Mouse (Mus musculus) ES-Bruce4 (cell line): ENCODE measurements around the gene Col7a1. TPM values are rescaled to one million over a fixed set of nuclear protein-coding genes. Genes with fewer than 3 reads are reported as not detected.
A peak's percentile ranks its signal among the peaks of the same experiment; 100 is the strongest.

Source experiments
- H3K27ac ChIP-seq: 2 replicates; pipeline ENCODE4 v1.5.1; 2012; ENCODE audit warnings: low read length, inconsistent platforms; ENCODE audit not compliant: insufficient read depth
- H3K27me3 ChIP-seq: 2 replicates; pipeline ENCODE4 v1.6.1; 2012; ENCODE audit warnings: mild to moderate bottlenecking, low read length, inconsistent platforms; ENCODE audit not compliant: control insufficient read depth, poor library complexity, insufficient read depth, severe bottlenecking
- H3K36me3 ChIP-seq: 2 replicates; pipeline ENCODE4 v1.6.1; 2012; ENCODE audit warnings: inconsistent platforms, mild to moderate bottlenecking, low read length, moderate library complexity; ENCODE audit not compliant: control insufficient read depth, poor library complexity, insufficient read depth, severe bottlenecking
- H3K4me1 ChIP-seq: one replicate; pipeline ENCODE4 v1.8.1; 2011; ENCODE audit warnings: low read length; ENCODE audit not compliant: control insufficient read depth, insufficient read depth
- H3K4me3 ChIP-seq: 2 replicates; pipeline ENCODE4 v1.5.1; 2011; ENCODE audit warnings: low read depth, mild to moderate bottlenecking, low read length
- H3K9ac ChIP-seq: 2 replicates; pipeline ENCODE4 v1.6.1; 2012; ENCODE audit warnings: low read depth, mild to moderate bottlenecking, inconsistent platforms; ENCODE audit not compliant: poor library complexity, severe bottlenecking
- H3K9me3 ChIP-seq: replicated peaks from 2 replicates; pipeline ENCODE4 v1.6.1; 2012; ENCODE audit warnings: mild to moderate bottlenecking, low read length, inconsistent platforms; ENCODE audit not compliant: control insufficient read depth, poor library complexity, insufficient read depth, severe bottlenecking
- CTCF ChIP-seq: IDR thresholded peaks from one replicate; pipeline ENCODE4 v1.8.1; 2011; ENCODE audit warnings: low read depth, low read length
- EP300 ChIP-seq: IDR thresholded peaks from 2 replicates; pipeline ENCODE4 v1.6.1; 2011; ENCODE audit warnings: low read depth, low read length; ENCODE audit not compliant: insufficient read depth
- POLR2A ChIP-seq: IDR thresholded peaks from one replicate; pipeline ENCODE4 v1.8.1; 2011; ENCODE audit warnings: low read length; ENCODE audit not compliant: insufficient read depth
- polyA plus RNA-seq: library from polyadenylated mRNA; stranded (reverse); fragments of >200 nt; gene quantifications from 2 replicates; pipeline ENCODE4 v1.2.4, GENCODE M21; 2011; ENCODE audit warnings: low read depth; ENCODE audit not compliant: missing spikeins, insufficient read depth, insufficient read length

Col7a1 gene
- polyA plus RNA-seq, 1 experiment: 6.5 TPM

DNA sequence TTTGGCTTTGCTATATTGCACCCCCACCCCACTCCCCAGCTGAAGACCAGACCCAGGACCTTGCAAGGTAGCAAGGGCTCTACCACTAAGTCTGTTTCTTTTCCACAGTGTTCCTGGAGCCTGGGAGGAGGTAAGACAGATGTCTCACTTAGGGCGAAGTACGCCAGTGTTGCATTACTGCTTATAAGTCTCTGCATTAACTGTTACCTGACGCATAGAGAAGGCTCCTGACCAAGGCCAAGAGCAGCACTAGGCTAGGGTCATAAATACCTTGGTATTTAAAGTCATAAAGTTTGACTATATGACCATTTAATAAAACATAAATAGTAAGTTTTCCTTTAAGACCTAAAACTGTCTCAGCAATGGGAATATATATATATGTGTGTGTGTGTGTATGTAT lies 25.0 kb upstream of the Col7a1 start:
- TF ChIP-seq POLR2A (no peak), CTCF (no peak), EP300 (no peak)
- Histone ChIP-seq H3K27ac (no peak overlapping the region), H3K9me3 (no peaks in the 10 kb centered on the region), H3K27me3 (no peaks in the 10 kb centered on the region), H3K4me3 (no peak overlapping the region), H3K4me1 (no peaks in the 10 kb centered on the region), H3K36me3 (no peaks in the 10 kb centered on the region), H3K9ac (no peak overlapping the region)

DNA sequence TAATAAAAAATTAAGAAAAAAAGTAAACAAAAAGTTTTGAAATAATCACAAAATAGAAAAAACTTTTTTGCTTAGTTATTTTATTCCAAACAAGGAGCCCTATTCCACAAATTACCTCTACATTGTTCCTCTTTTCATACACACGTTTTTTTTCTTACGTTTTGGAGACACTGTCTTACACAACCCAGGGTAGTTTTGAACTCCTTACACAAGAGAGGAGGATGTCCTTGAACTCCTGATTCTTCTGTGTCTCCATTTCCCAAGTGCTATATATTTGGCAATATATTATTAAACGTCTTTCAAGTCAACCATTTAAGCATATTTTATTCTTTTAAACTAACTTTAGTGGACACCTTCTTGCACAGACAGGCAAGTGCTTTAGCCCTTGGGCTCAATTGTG lies 17.4 kb upstream of the Col7a1 start:
- no peak for TF ChIP-seq POLR2A
- TF ChIP-seq CTCF: no peak
- no peak for TF ChIP-seq EP300

DNA sequence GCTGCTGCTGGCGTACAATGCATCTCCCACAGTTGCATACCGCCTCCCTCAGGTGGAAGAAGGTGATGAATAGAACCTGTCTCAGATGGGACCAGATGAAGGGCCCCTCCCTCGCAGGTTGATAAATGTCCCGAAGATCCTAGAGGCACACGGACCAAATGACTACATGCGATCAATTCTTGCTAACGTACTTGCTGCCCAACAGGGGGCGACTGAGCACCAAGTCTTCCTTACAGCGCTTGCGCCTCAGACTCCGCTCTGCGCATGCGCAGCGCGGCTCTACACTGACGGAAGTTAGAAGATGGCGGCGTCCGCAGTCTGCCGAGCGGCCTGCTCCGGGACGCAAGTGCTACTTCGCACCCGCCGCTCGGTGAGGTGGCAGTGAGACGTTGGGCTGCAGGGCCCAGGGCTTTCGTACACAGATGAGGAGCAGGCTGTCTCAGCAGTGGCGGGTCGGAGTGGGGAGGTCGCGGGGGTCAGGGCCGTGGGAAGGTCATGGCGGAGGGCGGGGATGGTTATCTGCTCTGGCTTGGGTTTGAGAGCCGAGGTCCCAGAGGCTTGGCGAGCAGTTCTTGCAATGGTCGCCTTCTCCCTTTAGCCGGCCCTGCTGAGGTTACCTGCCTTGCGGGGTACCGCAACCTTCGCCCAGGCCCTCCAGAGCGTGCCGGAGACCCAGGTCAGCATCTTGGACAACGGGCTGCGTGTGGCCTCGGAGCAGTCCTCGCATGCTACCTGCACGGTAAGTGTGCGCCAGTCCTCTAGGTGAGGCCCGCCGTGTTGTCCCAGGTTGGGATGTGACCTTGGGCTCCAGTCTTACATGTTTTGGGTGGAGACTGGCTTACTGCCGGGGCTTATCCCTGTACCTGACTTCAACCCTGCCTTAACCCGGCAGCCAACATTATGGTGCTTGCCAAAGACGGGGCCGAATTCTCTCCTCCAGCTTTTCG lies 16.7 kb upstream of the Col7a1 start, which contains the start of gene Uqcrc1:
TSS of gene Uqcrc1 (plus strand) at position 216 of the 947 bp plus-strand sequence.
- peaks cover 28% of the 10 kb centered on the region for H3K36me3 ChIP-seq

More for the DNA sequence above, 17.4 kb upstream of the Col7a1 start:
- no peak overlapping the region for H3K4me3 ChIP-seq
- H3K27ac ChIP-seq: no peak overlapping the region
- peaks cover 2% of the 10 kb centered on the region for H3K4me1 ChIP-seq
- no peak overlapping the region for H3K9ac ChIP-seq
- H3K27me3 ChIP-seq: no peaks in the 10 kb centered on the region
- H3K9me3 ChIP-seq: no peaks in the 10 kb centered on the region
- H3K36me3 ChIP-seq: peaks cover 27% of the 10 kb centered on the region

DNA sequence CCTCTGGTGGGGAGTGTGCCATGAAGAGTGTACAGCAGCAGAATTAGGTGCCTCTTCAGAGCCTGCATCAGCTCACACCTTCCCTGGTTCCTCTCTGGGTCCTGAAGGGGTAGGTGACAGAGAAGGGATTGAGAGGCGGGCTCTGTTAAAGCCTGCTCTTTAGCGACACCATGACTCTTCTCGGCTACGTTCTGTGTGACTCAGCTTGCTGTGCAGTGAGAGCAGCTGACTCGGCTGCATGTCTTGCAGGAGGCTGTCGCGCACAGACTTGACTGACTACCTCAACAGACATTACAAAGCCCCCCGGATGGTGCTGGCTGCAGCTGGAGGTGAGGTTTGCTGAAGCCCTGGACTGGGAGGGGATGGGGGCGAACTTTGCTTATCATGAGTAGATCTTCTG lies 8.3 kb upstream of the Col7a1 start:
- no peak overlapping the region for H3K4me3 ChIP-seq
- H3K27ac ChIP-seq: no peak overlapping the region
- H3K4me1 ChIP-seq: no peaks in the 10 kb centered on the region
- TF ChIP-seq POLR2A (no peak), EP300 (no peak), CTCF (no peak)
- no peaks in the 10 kb centered on the region for H3K9me3 ChIP-seq
- H3K27me3 ChIP-seq: no peaks in the 10 kb centered on the region
- H3K36me3 ChIP-seq: peaks cover 74% of the 10 kb centered on the region
- H3K9ac ChIP-seq: no peak overlapping the region

More for the DNA sequence above, 16.7 kb upstream of the Col7a1 start, which contains the start of gene Uqcrc1:
- Histone ChIP-seq H3K4me1 (peaks cover 2% of the 10 kb centered on the region), H3K27me3 (no peaks in the 10 kb centered on the region), H3K27ac (0 out of 2 replicates have a peak within 1 kb of the TSS, but pooled peaks have one; percentile 1), H3K9me3 (no peaks in the 10 kb centered on the region), H3K9ac (peak within 1 kb of the TSS; percentile 65), H3K4me3 (peak within 1 kb of the TSS; percentile 88)
- TF ChIP-seq POLR2A (peak; percentile 85), EP300 (peak; percentile 49; the same call in 1 of the 2 replicates), CTCF (peak; percentile 77)

DNA sequence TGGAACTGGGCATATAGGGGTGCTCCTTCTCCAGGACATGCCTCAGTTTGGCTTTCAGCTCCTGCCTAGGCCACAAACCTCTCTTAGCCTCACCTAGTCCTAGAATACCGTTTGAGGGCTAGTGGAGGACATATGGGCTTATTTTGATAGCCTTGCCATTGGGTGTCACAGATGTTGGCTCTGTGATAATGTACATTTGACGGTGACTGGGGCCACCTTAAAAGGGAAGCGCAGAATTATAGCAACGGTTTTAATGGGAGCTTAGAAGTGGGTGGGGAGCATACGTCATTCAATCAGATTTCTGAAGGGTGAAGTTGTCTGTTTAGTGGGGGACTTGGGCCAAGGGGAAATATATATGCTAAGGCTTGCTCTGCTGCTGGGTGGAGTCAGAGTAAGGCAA lies 7.8 kb upstream of the Col7a1 start:
- Histone ChIP-seq H3K36me3 (peaks cover 72% of the 10 kb centered on the region), H3K9ac (no peak overlapping the region), H3K4me1 (no peaks in the 10 kb centered on the region), H3K27ac (no peak overlapping the region), H3K27me3 (no peaks in the 10 kb centered on the region), H3K9me3 (no peaks in the 10 kb centered on the region), H3K4me3 (no peak overlapping the region)
- TF ChIP-seq CTCF (no peak), POLR2A (no peak), EP300 (no peak)
